ENCODE assay signal across 8 mouse cellular contexts in the genomic region with DNA sequence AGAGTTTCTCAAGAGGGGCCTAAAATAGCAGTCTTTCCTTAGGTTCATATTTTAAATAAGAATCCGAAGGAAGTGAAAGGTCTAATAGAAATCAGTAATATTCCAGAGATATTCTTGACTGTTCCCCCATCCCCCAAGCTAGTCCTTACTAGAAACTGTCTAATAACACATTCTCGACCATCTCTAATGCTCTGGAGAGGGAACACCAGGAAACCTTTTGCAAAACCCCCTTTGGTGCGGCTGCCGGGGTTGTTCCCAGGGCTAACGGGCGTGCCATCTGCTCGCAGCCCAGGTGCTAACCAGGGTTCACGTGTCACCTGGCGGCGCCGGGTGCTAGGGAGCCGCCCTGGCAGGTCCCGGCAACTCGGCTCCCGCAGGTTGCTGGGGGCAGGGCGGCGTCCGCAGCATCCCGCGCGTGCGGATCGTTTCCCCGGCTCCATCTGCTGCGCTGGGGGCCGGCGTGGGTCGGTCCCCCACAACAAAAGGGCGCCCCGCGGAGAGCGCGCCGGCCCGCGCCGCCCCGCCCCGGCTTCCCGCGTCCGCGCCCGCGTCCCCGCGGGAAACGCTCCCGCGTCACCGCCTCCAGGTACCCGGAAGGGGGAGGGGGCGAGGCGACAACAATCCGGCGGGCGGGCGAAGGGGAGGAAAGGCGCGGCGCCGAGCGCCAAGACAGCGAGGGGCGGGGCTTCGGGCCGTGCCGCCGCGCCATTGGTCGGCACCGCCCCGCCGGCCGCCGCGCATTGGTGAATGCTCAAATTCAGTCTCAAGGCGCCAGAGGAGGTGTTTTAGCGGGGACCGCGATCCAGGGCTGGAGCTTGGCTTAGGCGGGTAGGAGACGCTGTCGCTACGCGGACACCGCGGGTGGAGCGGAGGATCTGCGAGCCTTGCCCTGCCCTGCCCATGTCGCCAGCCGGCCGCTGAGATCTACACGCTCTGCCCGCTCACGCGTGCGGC. TPM values are rescaled to one million over a fixed set of nuclear protein-coding genes. Genes with fewer than 3 reads are reported as not detected.
DNase-seq lines count a peak whose midpoint lies in the region; ATAC-seq and TF ChIP-seq lines count a peak whose summit lies in the region.

TSS of gene E2f7 (plus strand) at position 754 of the 954 bp plus-strand sequence.

- TF ChIP-seq POLR2A in brain, embryonic 14.5 days (IDR thresholded peaks at IDR 0.05; ENCODE audit: borderline replicate concordance, extremely low read depth, insufficient read depth, insufficient read length, poor library complexity, severe bottlenecking): peak; percentile 58; the same call in 1 of the 2 replicates

- DNase-seq in CD4-positive helper T cell, adult 2 months (ENCODE audit: low read depth, low spot score): peak; percentile 94
- DNase-seq in brain, embryonic 14.5 days (ENCODE audit: low read depth): peak; percentile 98
- DNase-seq in kidney, postnatal 10 days: peak; percentile 96
- DNase-seq in liver, embryonic 14.5 days (ENCODE audit: low read depth in 3 of 3, low spot score in 3 of 3): peak; percentile 82 to 83 (median 83)
- DNase-seq in neural tube, embryonic 11.5 days (ENCODE audit: low spot score): peak; percentile 97
- peak; percentile 91 for DNase-seq in stomach, postnatal 0 days (ENCODE audit: low spot score)

- peaks cover 35% of the 10 kb centered on the region for H3K27me3 ChIP-seq in erythroblast, embryonic 14.5 days (ENCODE audit: control insufficient read depth)
- 0 out of 2 replicates have a peak, but pooled peaks cover 8% of the 10 kb centered on the region for H3K27me3 ChIP-seq in heart, embryonic 13.5 days (replicated peaks)
- H3K27me3 ChIP-seq in liver, embryonic 14.5 days (ENCODE audit: control insufficient read depth, insufficient read depth, low read length): peaks cover 4% of the 10 kb centered on the region
- no peaks in the 10 kb centered on the region for H3K27me3 ChIP-seq in neural tube, embryonic 11.5 days (ENCODE audit: control insufficient read depth, insufficient read depth, low read length)
- no peaks in the 10 kb centered on the region for H3K27me3 ChIP-seq in stomach, postnatal 0 days (ENCODE audit: control insufficient read depth, insufficient read depth, low read length)

- peak; percentile 92 for ATAC-seq in heart, embryonic 13.5 days (ENCODE audit: extremely low read depth, insufficient number of reproducible peaks, low FRiP score, low TSS enrichment)
- peak; percentile 99 for ATAC-seq in liver, embryonic 14.5 days (ENCODE audit: insufficient read depth)
- peak; percentile 98 for ATAC-seq in neural tube, embryonic 11.5 days (ENCODE audit: insufficient read depth, low FRiP score, low TSS enrichment)
- peak; percentile 97 for ATAC-seq in stomach, postnatal 0 days (ENCODE audit: low FRiP score, low TSS enrichment)

- no peaks in the 10 kb centered on the region for H3K9me3 ChIP-seq in erythroblast, embryonic 14.5 days (ENCODE audit: control insufficient read depth, low read length)
- no peaks in the 10 kb centered on the region for H3K9me3 ChIP-seq in heart, embryonic 13.5 days
- H3K9me3 ChIP-seq in liver, embryonic 14.5 days (ENCODE audit: control insufficient read depth, low read length): no peaks in the 10 kb centered on the region
- H3K9me3 ChIP-seq in neural tube, embryonic 11.5 days (ENCODE audit: control insufficient read depth, low read length): no peaks in the 10 kb centered on the region
- no peaks in the 10 kb centered on the region for H3K9me3 ChIP-seq in stomach, postnatal 0 days (ENCODE audit: control insufficient read depth, low read length)

- peak within 1 kb of the TSS; percentile 81 for H3K27ac ChIP-seq in heart, embryonic 13.5 days (replicated peaks)
- H3K27ac ChIP-seq in liver, embryonic 14.5 days: peak within 1 kb of the TSS; percentile 38
- peak within 1 kb of the TSS; percentile 73 for H3K27ac ChIP-seq in neural tube, embryonic 11.5 days (ENCODE audit: low read depth, low read length)
- no peak within 1 kb of the TSS; the same call in 1 of the 2 replicates for H3K27ac ChIP-seq in stomach, postnatal 0 days (replicated peaks)

- peaks cover 42% of the 10 kb centered on the region for H3K4me1 ChIP-seq in erythroblast, embryonic 14.5 days (ENCODE audit: control insufficient read depth)
- peaks cover 26% of the 10 kb centered on the region for H3K4me1 ChIP-seq in heart, embryonic 13.5 days
- H3K4me1 ChIP-seq in liver, embryonic 14.5 days (replicated peaks; ENCODE audit: control insufficient read depth in 2 of 2, insufficient read depth in 2 of 2, low read length in 1 of 2): peaks cover 3 to 7% of the 10 kb centered on the region in 2 experiments
- H3K4me1 ChIP-seq in neural tube, embryonic 11.5 days (ENCODE audit: control insufficient read depth, insufficient read depth, low read length): no peaks in the 10 kb centered on the region
- no peaks in the 10 kb centered on the region; the same call in 1 of the 2 replicates for H3K4me1 ChIP-seq in stomach, postnatal 0 days (replicated peaks; ENCODE audit: control insufficient read depth, insufficient read depth)

- no peak for TF ChIP-seq CTCF in brain, embryonic 14.5 days (IDR thresholded peaks at IDR 0.05; ENCODE audit: borderline replicate concordance, extremely low read depth, insufficient read depth, insufficient read length)
- TF ChIP-seq CTCF in liver, embryonic 14.5 days (IDR thresholded peaks at IDR 0.05; ENCODE audit: low read depth): no peak; the same call in 1 of the 2 replicates
- peak; percentile 17; the same call in 1 of the 2 replicates for TF ChIP-seq CTCF in stomach, postnatal 0 days (IDR thresholded peaks at IDR 0.05; ENCODE audit: low read depth)

- no peak for TF ChIP-seq EP300 in liver, embryonic 14.5 days (IDR thresholded peaks at IDR 0.05; ENCODE audit: low read depth)
- TF ChIP-seq EP300 in stomach, postnatal 0 days (optimal IDR thresholded peaks at IDR 0.05): no peak

- peak within 1 kb of the TSS; percentile 98 for H3K4me3 ChIP-seq in erythroblast, embryonic 14.5 days (replicated peaks)
- H3K4me3 ChIP-seq in heart, embryonic 13.5 days: peak within 1 kb of the TSS; percentile 86
- H3K4me3 ChIP-seq in liver, embryonic 14.5 days (ENCODE audit: insufficient read depth in 1 of 2, low read depth in 2 of 2, low read length in 2 of 2): peak within 1 kb of the TSS; percentile 74 to 88
- H3K4me3 ChIP-seq in neural tube, embryonic 11.5 days (ENCODE audit: low read depth, low read length): peak within 1 kb of the TSS; percentile 78
- peak within 1 kb of the TSS; percentile 75 for H3K4me3 ChIP-seq in stomach, postnatal 0 days (ENCODE audit: low read depth, low read length)

- H3K9ac ChIP-seq in heart, embryonic 13.5 days: peak within 1 kb of the TSS; percentile 86
- H3K9ac ChIP-seq in liver, embryonic 14.5 days (replicated peaks): peak within 1 kb of the TSS; percentile 95
- H3K9ac ChIP-seq in neural tube, embryonic 11.5 days (ENCODE audit: low read length): peak within 1 kb of the TSS; percentile 92
- peak within 1 kb of the TSS; percentile 68 for H3K9ac ChIP-seq in stomach, postnatal 0 days (ENCODE audit: low read length)

- H3K36me3 ChIP-seq in erythroblast, embryonic 14.5 days (ENCODE audit: control insufficient read depth): peaks cover 36% of the 10 kb centered on the region
- peaks cover 26% of the 10 kb centered on the region for H3K36me3 ChIP-seq in heart, embryonic 13.5 days
- H3K36me3 ChIP-seq in liver, embryonic 14.5 days (replicated peaks; ENCODE audit: control insufficient read depth, insufficient read depth, low read depth): peaks cover 10% of the 10 kb centered on the region
- no peaks in the 10 kb centered on the region; the same call in 1 of the 2 replicates for H3K36me3 ChIP-seq in neural tube, embryonic 11.5 days (ENCODE audit: control insufficient read depth, insufficient read depth, low read length)
- no peaks in the 10 kb centered on the region for H3K36me3 ChIP-seq in stomach, postnatal 0 days (ENCODE audit: control insufficient read depth, insufficient read depth, low read length)

- 1% methylated on average over 84 of the region's 98 CpGs for WGBS in heart, embryonic 13.5 days
- under 1% methylated on average over 79 of the region's 98 CpGs for WGBS in liver, embryonic 14.5 days (ENCODE audit: insufficient replicate concordance)
- WGBS in neural tube, embryonic 11.5 days: 1% methylated on average over 71 of the region's 98 CpGs
- under 1% methylated on average over 70 of the region's 98 CpGs for WGBS in stomach, postnatal 0 days

- H3K4me2 ChIP-seq in heart, embryonic 13.5 days: peak within 1 kb of the TSS; percentile 93
- peak within 1 kb of the TSS; percentile 89 for H3K4me2 ChIP-seq in liver, embryonic 14.5 days (ENCODE audit: low read depth)
- H3K4me2 ChIP-seq in neural tube, embryonic 11.5 days (ENCODE audit: low read depth): peak within 1 kb of the TSS; percentile 90
- peak within 1 kb of the TSS; percentile 98 for H3K4me2 ChIP-seq in stomach, postnatal 0 days (replicated peaks; ENCODE audit: low read depth)

RNA-seq across cellular contexts. Expression of gene E2f7, which starts in this region (rescaled TPM):
- 2.9 and 4.5 TPM in 2 replicates for polyA plus RNA-seq in brain, embryonic 14.5 days (2012; rRNA removed)
- 2.1 and 2.7 TPM in 2 replicates for polyA plus RNA-seq in erythroblast, embryonic 14.5 days (2012)
- 14.5 and 15.8 TPM in 2 replicates for polyA plus RNA-seq in heart, embryonic 13.5 days (2015; fragmentation: Nextera tagmentation; extraction: Ambion mirVana)
- 1.7 and 1.9 TPM in 2 replicates for polyA plus RNA-seq in liver, embryonic 14.5 days (2012; rRNA removed)
- polyA plus RNA-seq in liver, embryonic 14.5 days (2014; fragmentation: Nextera tagmentation; extraction: Ambion mirVana): 7.1 and 8.6 TPM in 2 replicates
- 30.3 and 33.1 TPM in 2 replicates for polyA plus RNA-seq in neural tube, embryonic 11.5 days (2014; fragmentation: Nextera tagmentation; extraction: Ambion mirVana)
- 3.3 and 5.4 TPM in 2 replicates for polyA plus RNA-seq in stomach, postnatal 0 days (2015; fragmentation: Nextera tagmentation; extraction: Ambion mirVana)
